Mouse (Mus musculus) layer of hippocampus, adult 2 months (tissue): Measurements from ENCODE around the gene Bpnt1. TPM values are rescaled to one million over a fixed set of nuclear protein-coding genes. Genes with fewer than 3 reads are reported as not detected.

Experiments
- DNase-seq, 2 experiments: peaks; one replicate each; pipeline ENCODE4 v3.0.0; 2022; ENCODE audit warnings: low spot score in 2 of 2
- H3K27ac ChIP-seq: fragments of 200-600 bp; 2 replicates; pipeline ENCODE4 v1.8.1; 2022
- H3K4me3 ChIP-seq: fragments of 200-600 bp; 2 replicates; pipeline ENCODE4 v1.8.1; 2022; ENCODE audit warnings: mild to moderate bottlenecking
- CTCF ChIP-seq: fragments of 200-600 bp; conservative IDR thresholded peaks from 2 replicates; pipeline ENCODE4 v1.8.1; 2022; ENCODE audit warnings: antibody characterized with exemption, mild to moderate bottlenecking, moderate library complexity
- microRNA-seq, 2 experiments: library from miRNA; unstranded; fragments of <30 nt; microRNA quantifications; one replicate each; pipeline ENCODE4 v1.2.0; 2021
- total RNA-seq, 2 experiments: library from RNA; stranded (reverse); gene quantifications; 2 replicates each; pipeline ENCODE4 v1.2.3; 2021

Bpnt1 gene
- total RNA-seq, 2 experiments from 2014 or later = 65.2 to 74.8 TPM

- Histone ChIP-seq H3K27ac (no peak overlapping the region), H3K4me3 (no peak overlapping the region)
- TF ChIP-seq CTCF = no peak
- DNase-seq = no peak
Observed at GRCm38 (mm10) chr1:185367383-185367782, 35.4 kb downstream of the Bpnt1 start.

DNA sequence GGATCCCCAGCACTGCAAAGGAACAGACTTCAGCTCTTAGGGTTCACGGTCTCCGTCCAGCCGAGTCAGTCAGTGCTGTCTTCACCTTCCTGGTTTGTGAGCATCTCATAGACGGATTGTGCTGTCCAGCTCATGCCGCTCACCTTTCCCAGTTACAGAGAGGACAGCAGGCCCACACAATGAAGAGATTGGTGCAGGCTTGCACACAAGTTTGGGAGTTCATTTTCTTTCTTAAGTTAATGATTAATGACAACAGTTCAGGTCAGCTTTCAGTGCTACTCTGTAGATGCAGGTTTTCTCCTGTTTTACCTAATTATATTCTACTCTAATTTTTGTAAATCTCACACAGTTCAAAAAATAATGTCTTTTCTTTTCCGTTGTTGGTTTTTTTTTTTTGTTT, 38.0 kb downstream of the Bpnt1 start:
- DNase-seq = no peak
- Histone ChIP-seq H3K27ac (no peak overlapping the region), H3K4me3 (no peak overlapping the region)
- no peak for TF ChIP-seq CTCF

- no peak for TF ChIP-seq CTCF
- no peak overlapping the region for H3K27ac ChIP-seq
- no peak overlapping the region for H3K4me3 ChIP-seq
- DNase-seq = peak in 1 of 2 experiments; percentile 58
Observed at GRCm38 (mm10) chr1:185376390-185376789, 44.4 kb downstream of the Bpnt1 start.

DNA sequence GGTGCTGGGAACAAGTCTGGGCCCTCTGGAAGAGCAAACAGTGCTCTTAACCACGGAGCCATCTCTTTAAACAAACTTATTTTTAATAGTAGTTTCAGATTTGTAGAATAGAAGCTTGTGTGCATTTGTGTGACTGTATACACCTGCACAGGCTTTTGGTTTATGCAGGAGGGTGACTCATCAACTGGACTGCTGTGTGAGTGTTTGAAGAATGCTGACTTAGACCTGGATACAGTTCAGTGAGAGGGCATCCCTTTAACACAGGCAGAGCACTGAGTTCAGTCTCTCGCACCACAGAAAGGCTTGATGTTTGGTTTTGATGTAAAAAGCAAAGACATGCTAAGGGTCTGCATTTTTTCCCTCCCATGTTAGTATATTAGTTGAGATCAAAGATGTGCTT, 45.5 kb downstream of the Bpnt1 start:
- no peak for TF ChIP-seq CTCF
- no peak overlapping the region for H3K27ac ChIP-seq
- no peak overlapping the region for H3K4me3 ChIP-seq
- DNase-seq = no peak

- H3K4me3 ChIP-seq = no peak overlapping the region
- no peak overlapping the region for H3K27ac ChIP-seq
- no peak for DNase-seq
- TF ChIP-seq CTCF = no peak
Observed at GRCm38 (mm10) chr1:185401615-185402014, 69.7 kb downstream of the Bpnt1 start.

DNA sequence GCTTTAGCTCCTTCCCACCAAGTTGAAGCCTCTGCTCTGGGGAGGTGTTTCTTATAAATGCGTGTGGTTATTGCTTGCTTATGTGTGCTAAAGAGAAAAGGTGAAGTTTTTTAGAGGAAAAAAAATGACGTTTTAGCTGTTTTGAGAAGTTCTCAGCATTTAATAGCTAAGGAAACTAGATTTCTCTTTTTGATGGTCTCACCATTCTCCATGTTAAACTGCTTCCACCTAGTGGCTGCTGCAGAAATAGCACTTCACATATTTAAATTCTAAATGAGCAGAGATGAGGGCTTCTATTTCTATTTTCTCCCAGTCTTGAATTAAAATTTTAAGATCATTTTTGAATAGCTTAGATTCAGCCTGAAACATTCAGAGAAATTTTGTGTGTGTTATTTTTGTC, 72.1 kb downstream of the Bpnt1 start:
- peak; percentile 88 for TF ChIP-seq CTCF
- peak in 1 of 2 experiments; percentile 32 for DNase-seq
- H3K4me3 ChIP-seq = no peak overlapping the region

GRCm38 (mm10) chr1:185405921-185406320, 74.0 kb downstream of the Bpnt1 start:
- TF ChIP-seq CTCF = no peak
- H3K4me3 ChIP-seq = no peak overlapping the region
- no peak overlapping the region for H3K27ac ChIP-seq
- DNase-seq = no peak

More for the DNA sequence above, 72.1 kb downstream of the Bpnt1 start:
- H3K27ac ChIP-seq = no peak overlapping the region

Small RNA genes within 50 kb of the gene (microRNA-seq; reads per million reads assigned to microRNA genes)
- gene Mir194-1 (0.18 to 0.32 reads per million in 2 experiments), gene Mir215 (0.18 to 0.32 reads per million in 2 experiments)

Other genes with a start within 250 kb of the Bpnt1 start
- gene Rab3gap2, start 128.0 kb upstream of the Bpnt1 start, total RNA-seq = 10 to 100 TPM; 65.8 to 70.8 TPM
- 10 to 100 TPM; 29.9 to 34.3 TPM for gene Iars2, start 2.8 kb upstream of the Bpnt1 start, total RNA-seq
- 10 to 100 TPM; 65.2 to 69.5 TPM for gene Eprs, start 30.9 kb downstream of the Bpnt1 start, total RNA-seq
- 1 to 10 TPM; 8.5 to 9.0 TPM for gene Slc30a10, start 122.7 kb downstream of the Bpnt1 start, total RNA-seq